Mouse (Mus musculus) hindbrain, postnatal 0 days (tissue): ENCODE results near the gene B3gnt2. TPM values are rescaled to one million over a fixed set of nuclear protein-coding genes. Genes with fewer than 3 reads are reported as not detected.

ENCODE experiments used
- ATAC-seq: fragments of 200-750 bp; cut with Nextera tagmentation; 2 replicates; pipeline ENCODE4 v1.8.0; 2017; ENCODE audit warnings: mild to moderate bottlenecking, moderate TSS enrichment, moderate library complexity
- DNase-seq: peaks from one replicate; pipeline ENCODE4 v3.0.0-alpha.2; 2015; ENCODE audit warnings: low spot score
- H3K27ac ChIP-seq: fragments of 300-500 bp; sonication (generic); 2 replicates; pipeline ENCODE4 v1.5.1; 2014; ENCODE audit warnings: mild to moderate bottlenecking
- H3K27me3 ChIP-seq: fragments of 300-500 bp; sonication (generic); 2 replicates; pipeline ENCODE4 v1.6.1; 2014; ENCODE audit warnings: low read length, mixed read lengths; ENCODE audit not compliant: insufficient read depth
- H3K36me3 ChIP-seq: fragments of 300-500 bp; sonication (generic); 2 replicates; pipeline ENCODE4 v1.6.1; 2014; ENCODE audit warnings: low read length, mixed read lengths; ENCODE audit not compliant: insufficient read depth
- H3K4me1 ChIP-seq: fragments of 300-500 bp; sonication (generic); 2 replicates; pipeline ENCODE4 v1.6.1; 2014; ENCODE audit warnings: antibody characterized with exemption, low read length, mixed read lengths; ENCODE audit not compliant: insufficient read depth
- H3K4me2 ChIP-seq: fragments of 300-500 bp; sonication (generic); 2 replicates; pipeline ENCODE4 v1.6.1; 2014; ENCODE audit warnings: low read depth, mild to moderate bottlenecking, low read length, moderate library complexity, mixed read lengths
- H3K4me3 ChIP-seq: fragments of 300-500 bp; sonication (generic); 2 replicates; pipeline ENCODE4 v1.5.1; 2014; ENCODE audit warnings: low read length
- H3K9ac ChIP-seq: fragments of 300-500 bp; sonication (generic); replicated peaks from 2 replicates; pipeline ENCODE4 v1.6.1; 2014; ENCODE audit warnings: mild to moderate bottlenecking, low read length, moderate library complexity, mixed read lengths
- H3K9me3 ChIP-seq: fragments of 300-500 bp; sonication (generic); 2 replicates; pipeline ENCODE4 v1.6.1; 2016; ENCODE audit warnings: low read length, mixed read lengths
- CTCF ChIP-seq: IDR thresholded peaks from 2 replicates; pipeline ENCODE4 v1.5.1; 2016; ENCODE audit warnings: antibody characterized with exemption, control low read depth, low read depth
- WGBS: fragments of 180-500 bp; shearing (Covaris S2); extraction: QIAGEN DNeasy Blood & Tissue Kit; methylation state at CpG from one replicate; pipeline ENCODE4 v1.1.7; 2014; 5-methylcytosine and 5-hydroxymethylcytosine counted together
- polyA plus RNA-seq: library from polyadenylated mRNA; unstranded; fragments of >200 nt; fragmentation: Nextera tagmentation; extraction: Ambion mirVana; gene quantifications from 2 replicates; pipeline ENCODE4 v1.2.1, GENCODE M21; 2015
- total RNA-seq: library from RNA; depleted of rRNA; stranded (reverse); fragments of >200 nt; gene quantifications from 2 replicates; pipeline ENCODE4 v1.2.3, GENCODE M21; 2014; rRNA removed

B3gnt2 gene
- total and polyA plus RNA-seq, 2 experiments from 2014 or later, result 2.9 to 9.2 TPM

DNA sequence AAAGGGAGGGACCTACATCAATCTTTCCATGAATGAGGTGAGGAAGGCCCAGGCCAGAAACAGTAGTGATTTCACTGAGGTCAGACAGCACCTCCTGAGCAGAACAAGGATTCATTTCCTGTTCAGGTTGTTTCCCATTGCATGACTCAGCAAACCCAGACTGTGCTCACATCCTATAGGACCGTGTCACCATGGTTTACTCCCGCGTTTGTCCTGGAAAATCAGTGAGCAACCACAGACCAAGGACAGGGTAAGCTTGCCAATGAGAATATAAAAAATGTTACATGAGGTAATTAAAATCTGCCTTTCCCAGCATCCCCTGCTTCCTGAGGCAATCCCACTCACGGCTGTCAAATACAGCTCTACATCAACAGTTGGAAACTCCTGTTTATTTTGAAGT, 141.2 kb downstream of the B3gnt2 start:
- Histone ChIP-seq H3K4me1 (no peaks in the 10 kb centered on the region), H3K4me3 (no peak overlapping the region), H3K27ac (no peak overlapping the region), H3K9me3 (no peaks in the 10 kb centered on the region), H3K4me2 (no peak overlapping the region), H3K36me3 (no peaks in the 10 kb centered on the region), H3K9ac (no peak overlapping the region), H3K27me3 (no peaks in the 10 kb centered on the region)
- 74% methylated on average over 4 of the region's 4 CpGs for WGBS
- DNase-seq (peak; percentile 19), ATAC-seq (peak; percentile 56; the same call in 1 of the 2 replicates)
- no peak for TF ChIP-seq CTCF

DNA sequence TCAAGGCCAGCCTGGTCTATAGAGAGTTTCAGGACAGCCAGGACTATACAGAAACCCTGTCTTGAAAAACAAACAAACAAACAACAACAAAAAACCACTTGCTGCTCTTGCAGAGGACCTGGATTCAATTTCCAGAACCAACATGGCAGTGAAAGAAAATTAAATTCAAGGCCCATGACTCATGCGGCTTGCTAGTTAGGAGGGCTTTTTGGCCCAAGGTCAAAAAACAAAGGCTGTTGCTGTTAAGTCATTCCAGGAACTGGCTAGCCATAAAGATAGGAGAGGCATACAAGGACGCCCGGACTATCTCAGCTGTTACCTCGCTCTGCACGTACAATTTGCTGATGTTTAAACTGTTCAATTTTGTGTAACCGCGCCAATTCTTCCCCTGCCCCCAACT, 142.7 kb downstream of the B3gnt2 start:
- Histone ChIP-seq H3K4me1 (no peaks in the 10 kb centered on the region), H3K36me3 (no peaks in the 10 kb centered on the region), H3K9ac (no peak overlapping the region), H3K4me3 (no peak overlapping the region), H3K4me2 (no peak overlapping the region), H3K9me3 (no peaks in the 10 kb centered on the region), H3K27me3 (no peaks in the 10 kb centered on the region), H3K27ac (no peak overlapping the region)
- DNase-seq (no peak), ATAC-seq (no peak)
- 95% methylated on average over 7 of the region's 7 CpGs for WGBS
- TF ChIP-seq CTCF, result no peak

DNA sequence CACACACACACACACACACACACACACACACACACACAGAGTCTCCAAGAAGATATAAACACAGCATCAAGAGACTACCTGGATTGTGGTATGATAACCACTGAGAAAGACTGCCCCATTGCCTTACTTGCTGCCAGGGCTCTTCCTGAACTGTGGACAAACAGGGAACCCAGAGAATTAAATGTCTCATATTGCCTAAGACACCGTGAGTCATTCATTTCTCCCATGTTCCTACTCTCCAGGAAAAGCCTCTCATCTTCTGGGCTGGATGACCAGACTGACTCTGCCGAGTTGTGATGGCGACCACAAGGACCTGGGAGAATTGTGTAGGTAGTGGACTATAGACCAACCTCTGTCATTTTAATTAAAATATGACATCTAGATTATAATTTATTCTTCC, 149.4 kb downstream of the B3gnt2 start:
- no peak overlapping the region for H3K27ac ChIP-seq
- no peak for ATAC-seq
- 90% methylated on average over 3 of the region's 3 CpGs for WGBS

DNA sequence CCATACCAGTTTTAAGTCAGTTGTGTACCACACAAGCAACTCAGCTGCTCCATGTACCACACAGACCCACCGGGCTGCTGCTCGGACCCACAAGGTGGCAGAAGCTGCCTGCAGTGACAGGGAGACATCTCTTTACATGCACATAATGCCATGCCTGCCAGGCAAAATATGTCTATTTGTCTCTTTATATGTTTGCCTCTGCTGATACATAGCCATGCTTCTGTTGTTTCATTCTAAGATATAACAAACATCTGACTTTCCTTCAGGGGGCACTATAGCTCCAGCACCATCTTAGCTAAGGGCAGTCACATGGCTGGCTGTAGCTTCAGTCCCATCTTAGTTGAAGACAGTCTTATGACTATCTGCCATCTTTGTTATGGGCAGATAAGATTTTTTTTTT, 150.2 kb downstream of the B3gnt2 start:
- Histone ChIP-seq H3K9ac (no peak overlapping the region), H3K9me3 (no peaks in the 10 kb centered on the region), H3K27me3 (no peaks in the 10 kb centered on the region), H3K4me3 (no peak overlapping the region), H3K27ac (no peak overlapping the region), H3K4me1 (no peaks in the 10 kb centered on the region), H3K4me2 (no peak overlapping the region), H3K36me3 (no peaks in the 10 kb centered on the region)
- 91% methylated on average over 2 of the region's 2 CpGs for WGBS
- ATAC-seq (peak; percentile 90), DNase-seq (peak; percentile 71)
- TF ChIP-seq CTCF, result peak; percentile 64

More for the DNA sequence above, 149.4 kb downstream of the B3gnt2 start:
- TF ChIP-seq CTCF, result no peak
- Histone ChIP-seq H3K4me1 (no peaks in the 10 kb centered on the region), H3K27me3 (no peaks in the 10 kb centered on the region), H3K9me3 (no peaks in the 10 kb centered on the region), H3K4me2 (no peak overlapping the region), H3K9ac (no peak overlapping the region), H3K36me3 (no peaks in the 10 kb centered on the region), H3K4me3 (no peak overlapping the region)
- DNase-seq, result no peak

Other genes with a start within 250 kb of the B3gnt2 start
- gene Zrsr1, start 111.0 kb upstream of the B3gnt2 start, total RNA-seq, result 16.7 and 20.6 TPM in 2 replicates
- 8.4 and 9.1 TPM in 2 replicates for gene Zrsr1, start 111.0 kb upstream of the B3gnt2 start, polyA plus RNA-seq
- gene Gm28048, start 121.1 kb upstream of the B3gnt2 start, total RNA-seq, result not detected in 2 replicates
- gene Gm28048, start 121.1 kb upstream of the B3gnt2 start, polyA plus RNA-seq, result 3.2 and 3.4 TPM in 2 replicates
- 11.6 and 15.5 TPM in 2 replicates for gene Commd1, start 121.4 kb upstream of the B3gnt2 start, total RNA-seq
- gene Commd1, start 121.4 kb upstream of the B3gnt2 start, polyA plus RNA-seq, result 242 and 247 TPM in 2 replicates
- gene Cct4, start 129.6 kb upstream of the B3gnt2 start, total RNA-seq, result 128 and 143 TPM in 2 replicates
- gene Cct4, start 129.6 kb upstream of the B3gnt2 start, polyA plus RNA-seq, result 219 and 220 TPM in 2 replicates
- gene Fam161a, start 146.6 kb upstream of the B3gnt2 start, total RNA-seq, result 2.9 and 10.7 TPM in 2 replicates
- 4.9 and 6.8 TPM in 2 replicates for gene Fam161a, start 146.6 kb upstream of the B3gnt2 start, polyA plus RNA-seq